Comparison of ENCODE assay signal across 9 mouse cellular contexts in genomic region chr9:50774026-50774462, GRCm38 (mm10). TPM values are rescaled to one million over a fixed set of nuclear protein-coding genes. Genes with fewer than 3 reads are reported as not detected.
DNase-seq lines count a peak whose midpoint lies in the region; ATAC-seq and TF ChIP-seq lines count a peak whose summit lies in the region.
"Had no signal": no experiment of that assay in that cellular context is flagged by ENCODE, and none has a peak within 500 bp of the region (broad histone marks: within the 10 kb centered on the region; RNA-seq: fewer than 3 reads in every experiment).

No protein-coding gene starts in this region.

- TF ChIP-seq CTCF in testis, adult 2 months (IDR thresholded peaks at IDR 0.05; ENCODE audit: control insufficient read depth, insufficient read depth, insufficient replicate concordance, low read depth, low read length): no peak

- peaks cover 31% of the 10 kb centered on the region for H3K36me3 ChIP-seq in forebrain, embryonic 10.5 days (replicated peaks)
- no peaks in the 10 kb centered on the region for H3K36me3 ChIP-seq in forebrain, embryonic 11.5 days (ENCODE audit: control insufficient read depth, insufficient read depth, low read length)
- peaks cover 4% of the 10 kb centered on the region; the same call in 1 of the 2 replicates for H3K36me3 ChIP-seq in testis, adult 2 months (ENCODE audit: control insufficient read depth, insufficient read depth, low read length)
- H3K36me3 ChIP-seq in megakaryocyte, embryonic 14.5 days (replicated peaks; ENCODE audit: low read length): peaks cover 35% of the 10 kb centered on the region

- DNase-seq in forebrain, embryonic 10.5 days (ENCODE audit: extremely low spot score, low spot score): no peak
- no peak for DNase-seq in forebrain, embryonic 11.5 days (ENCODE audit: low spot score)
- DNase-seq in testis, postnatal 14 days (ENCODE audit: low spot score): no peak
- no peak for DNase-seq in retina, embryonic 14.5 days (ENCODE audit: low spot score)
- no peak for DNase-seq in urinary bladder, postnatal 25 days (ENCODE audit: low spot score)
- DNase-seq: kidney, postnatal 14 days had no signal

- WGBS in forebrain, embryonic 10.5 days: 81% methylated on average over 4 of the region's 4 CpGs
- 85% methylated on average over 4 of the region's 4 CpGs for WGBS in forebrain, embryonic 11.5 days

- H3K4me1 ChIP-seq in forebrain, embryonic 10.5 days: peaks cover 30% of the 10 kb centered on the region
- H3K4me1 ChIP-seq in forebrain, embryonic 11.5 days (replicated peaks; ENCODE audit: control insufficient read depth, insufficient read depth, low read length): peaks cover 9% of the 10 kb centered on the region; the same call in 1 of the 2 replicates
- peaks cover 3% of the 10 kb centered on the region; the same call in 1 of the 2 replicates for H3K4me1 ChIP-seq in testis, adult 2 months (ENCODE audit: control insufficient read depth, insufficient read depth, low read length)
- H3K4me1 ChIP-seq in megakaryocyte, embryonic 14.5 days: peaks cover 27% of the 10 kb centered on the region

- no peaks in the 10 kb centered on the region for H3K27me3 ChIP-seq in forebrain, embryonic 10.5 days (ENCODE audit: poor library complexity, severe bottlenecking)
- H3K27me3 ChIP-seq in forebrain, embryonic 11.5 days (ENCODE audit: control insufficient read depth, insufficient read depth, low read length): no peaks in the 10 kb centered on the region
- no peaks in the 10 kb centered on the region for H3K27me3 ChIP-seq in testis, adult 2 months (ENCODE audit: control insufficient read depth, insufficient read depth, low read length)
- H3K27me3 ChIP-seq in megakaryocyte, embryonic 14.5 days (replicated peaks): no peaks in the 10 kb centered on the region

- TF ChIP-seq POLR2A in testis, adult 2 months (IDR thresholded peaks at IDR 0.05; ENCODE audit: control insufficient read depth, low read depth, low read length): no peak

- ATAC-seq in forebrain, embryonic 11.5 days (replicated peaks; ENCODE audit: low FRiP score): no peak
- ATAC-seq in activated CD4-positive, CD25-positive, alpha-beta regulatory T cell, adult 4 months: no peak

- no peak overlapping the region for H3K9ac ChIP-seq in forebrain, embryonic 11.5 days (ENCODE audit: low read length)

- no peaks in the 10 kb centered on the region for H3K9me3 ChIP-seq in forebrain, embryonic 10.5 days
- no peaks in the 10 kb centered on the region for H3K9me3 ChIP-seq in forebrain, embryonic 11.5 days (ENCODE audit: control insufficient read depth, low read length)
- no peaks in the 10 kb centered on the region for H3K9me3 ChIP-seq in megakaryocyte, embryonic 14.5 days

- H3K4me3 ChIP-seq in forebrain, embryonic 10.5 days: 0 out of 2 replicates have a peak overlapping the region, but pooled peaks have one; percentile 91
- no peak overlapping the region for H3K4me3 ChIP-seq in forebrain, embryonic 11.5 days (ENCODE audit: low read depth, low read length)
- H3K4me3 ChIP-seq in testis, adult 2 months (ENCODE audit: control insufficient read depth, low read depth, low read length): peak overlapping the region; percentile 16; the same call in 1 of the 2 replicates
- H3K4me3 ChIP-seq in megakaryocyte, embryonic 14.5 days (replicated peaks): peak overlapping the region; percentile 96

- H3K27ac ChIP-seq in forebrain, embryonic 10.5 days: no peak overlapping the region
- H3K27ac ChIP-seq in forebrain, embryonic 11.5 days (ENCODE audit: low read depth, low read length): no peak overlapping the region
- no peak overlapping the region for H3K27ac ChIP-seq in testis, adult 2 months (ENCODE audit: control insufficient read depth, insufficient read depth, low read depth, low read length)

- no peak overlapping the region for H3K4me2 ChIP-seq in forebrain, embryonic 11.5 days (ENCODE audit: low read depth, low read length, severe bottlenecking)

RNA-seq across cellular contexts. Expression of gene Alg9, which starts 0.8 kb away (rescaled TPM):
- polyA plus RNA-seq in forebrain, embryonic 10.5 days (2016; fragmentation: Nextera tagmentation; extraction: Ambion mirVana): 35.0 and 36.9 TPM in 2 replicates
- 33.4 and 40.3 TPM in 2 replicates for polyA plus RNA-seq in forebrain, embryonic 11.5 days (2014; fragmentation: Nextera tagmentation; extraction: Ambion mirVana)
- 31.0 and 40.0 TPM in 2 replicates for polyA plus RNA-seq in testis, adult 2 months (2012; rRNA removed)
- 2.0 and 9.5 TPM in 2 replicates for polyA plus RNA-seq in megakaryocyte, embryonic 14.5 days (2012; ENCODE audit: insufficient read depth, low replicate concordance)
- 1 to 10 TPM; 7.4 to 7.9 TPM for polyA plus RNA-seq in activated CD4-positive, CD25-positive, alpha-beta regulatory T cell, adult 4 months (2017; shearing (Covaris generic))

RNA-seq across cellular contexts. Expression of gene 1110032A03Rik, which starts 1.3 kb away (rescaled TPM):
- 23.2 and 24.7 TPM in 2 replicates for polyA plus RNA-seq in forebrain, embryonic 10.5 days (2016; fragmentation: Nextera tagmentation; extraction: Ambion mirVana)
- polyA plus RNA-seq in forebrain, embryonic 11.5 days (2014; fragmentation: Nextera tagmentation; extraction: Ambion mirVana): 28.7 and 31.2 TPM in 2 replicates
- polyA plus RNA-seq in testis, adult 2 months (2012; rRNA removed): 662 and 684 TPM in 2 replicates
- 1.3 and 8.7 TPM in 2 replicates for polyA plus RNA-seq in megakaryocyte, embryonic 14.5 days (2012; ENCODE audit: insufficient read depth, low replicate concordance)
- 10 to 100 TPM; 14.1 to 16.4 TPM for polyA plus RNA-seq in activated CD4-positive, CD25-positive, alpha-beta regulatory T cell, adult 4 months (2017; shearing (Covaris generic))

RNA-seq across cellular contexts. Expression of gene Fdxacb1, which starts 6.0 kb away (rescaled TPM):
- polyA plus RNA-seq in forebrain, embryonic 10.5 days (2016; fragmentation: Nextera tagmentation; extraction: Ambion mirVana): 12.2 and 14.5 TPM in 2 replicates
- 12.6 and 14.0 TPM in 2 replicates for polyA plus RNA-seq in forebrain, embryonic 11.5 days (2014; fragmentation: Nextera tagmentation; extraction: Ambion mirVana)
- 5.3 and 5.8 TPM in 2 replicates for polyA plus RNA-seq in testis, adult 2 months (2012; rRNA removed)
- 0.38 TPM in 1 of 2 replicates, not detected in the other for polyA plus RNA-seq in megakaryocyte, embryonic 14.5 days (2012; ENCODE audit: insufficient read depth, low replicate concordance)
- 1 to 10 TPM; 6.5 to 7.5 TPM for polyA plus RNA-seq in activated CD4-positive, CD25-positive, alpha-beta regulatory T cell, adult 4 months (2017; shearing (Covaris generic))

RNA-seq across cellular contexts. Expression of gene Hspb2, which starts 21.9 kb away (rescaled TPM):
- polyA plus RNA-seq in forebrain, embryonic 10.5 days (2016; fragmentation: Nextera tagmentation; extraction: Ambion mirVana): 0.69 and 1.1 TPM in 2 replicates
- polyA plus RNA-seq in forebrain, embryonic 11.5 days (2014; fragmentation: Nextera tagmentation; extraction: Ambion mirVana): 0.73 TPM in 1 of 2 replicates, not detected in the other
- polyA plus RNA-seq in testis, adult 2 months (2012; rRNA removed): 2.3 and 3.6 TPM in 2 replicates
- polyA plus RNA-seq in megakaryocyte, embryonic 14.5 days (2012; ENCODE audit: insufficient read depth, low replicate concordance): not detected in 2 replicates
- polyA plus RNA-seq in activated CD4-positive, CD25-positive, alpha-beta regulatory T cell, adult 4 months (2017; shearing (Covaris generic)): 1 to 10 TPM in 1 of 2 experiments, not detected in 1; 1.3 TPM

RNA-seq across cellular contexts. Expression of gene Cryab, which starts 22.9 kb away (rescaled TPM):
- polyA plus RNA-seq in forebrain, embryonic 10.5 days (2016; fragmentation: Nextera tagmentation; extraction: Ambion mirVana): 3.2 and 5.7 TPM in 2 replicates
- polyA plus RNA-seq in forebrain, embryonic 11.5 days (2014; fragmentation: Nextera tagmentation; extraction: Ambion mirVana): 5.5 and 6.0 TPM in 2 replicates
- polyA plus RNA-seq in testis, adult 2 months (2012; rRNA removed): 4.4 and 6.0 TPM in 2 replicates
- polyA plus RNA-seq in megakaryocyte, embryonic 14.5 days (2012; ENCODE audit: insufficient read depth, low replicate concordance): not detected in 2 replicates
- 1 to 10 TPM; 3.7 to 4.5 TPM for polyA plus RNA-seq in activated CD4-positive, CD25-positive, alpha-beta regulatory T cell, adult 4 months (2017; shearing (Covaris generic))

Comparison
In these comparisons a context has a peak if more than half of its experiments do, and no peak if none do; other contexts are left out.
1. RNA of gene 1110032A03Rik, which starts 1.3 kb away (polyA plus RNA-seq): 662 to 684 TPM in testis, adult 2 months; 28.7 to 31.2 TPM in forebrain, embryonic 11.5 days, 23.2 to 24.7 TPM in forebrain, embryonic 10.5 days, 14.1 to 16.4 TPM in activated CD4-positive, CD25-positive, alpha-beta regulatory T cell, adult 4 months and 1.3 to 8.7 TPM in megakaryocyte, embryonic 14.5 days; every median in the first group is over 10 times any median in the second.